Mouse (Mus musculus) forebrain, embryonic 15.5 days (tissue): ENCODE results near the gene D630003M21Rik. TPM values are rescaled to one million over a fixed set of nuclear protein-coding genes. Genes with fewer than 3 reads are reported as not detected.

ENCODE experiments used
- ATAC-seq: fragments of 200-750 bp; cut with Nextera tagmentation; replicated peaks from 2 replicates; pipeline ENCODE4 v1.8.0; 2017; ENCODE audit warnings: mild to moderate bottlenecking, moderate TSS enrichment, moderate library complexity
- H3K27ac ChIP-seq: fragments of 300-500 bp; sonication (generic); replicated peaks from 2 replicates; pipeline ENCODE4 v1.5.1; 2015; ENCODE audit warnings: mild to moderate bottlenecking, inconsistent platforms
- H3K27me3 ChIP-seq: fragments of 300-500 bp; sonication (generic); 2 replicates; pipeline ENCODE4 v1.6.1; 2015; ENCODE audit warnings: inconsistent platforms
- H3K36me3 ChIP-seq: fragments of 300-500 bp; sonication (generic); 2 replicates; pipeline ENCODE4 v1.6.1; 2015; ENCODE audit warnings: mild to moderate bottlenecking, inconsistent platforms
- H3K4me1 ChIP-seq: fragments of 300-500 bp; sonication (generic); 2 replicates; pipeline ENCODE4 v1.6.1; 2015; ENCODE audit warnings: inconsistent platforms
- H3K4me2 ChIP-seq: fragments of 300-500 bp; sonication (generic); replicated peaks from 2 replicates; pipeline ENCODE4 v1.6.1; 2015; ENCODE audit warnings: mild to moderate bottlenecking, inconsistent platforms
- H3K4me3 ChIP-seq: fragments of 300-500 bp; sonication (generic); 2 replicates; pipeline ENCODE4 v1.5.1; 2015; ENCODE audit warnings: mild to moderate bottlenecking, inconsistent platforms
- H3K9ac ChIP-seq: fragments of 300-500 bp; sonication (generic); replicated peaks from 2 replicates; pipeline ENCODE4 v1.6.1; 2015; ENCODE audit warnings: mild to moderate bottlenecking, inconsistent platforms
- H3K9me3 ChIP-seq: fragments of 300-500 bp; sonication (generic); 2 replicates; pipeline ENCODE4 v1.6.1; 2016; ENCODE audit warnings: inconsistent platforms
- WGBS: fragments of 180-500 bp; shearing (Covaris S2); methylation state at CpG from one replicate; pipeline ENCODE4 v1.1.7; 2015; ENCODE audit warnings: mixed read lengths; 5-methylcytosine and 5-hydroxymethylcytosine counted together
- polyA plus RNA-seq: library from polyadenylated mRNA; unstranded; fragments of >200 nt; fragmentation: Nextera tagmentation; extraction: Ambion mirVana; gene quantifications from 2 replicates; pipeline ENCODE4 v1.2.1, GENCODE M21; 2015

Gene D630003M21Rik
- polyA plus RNA-seq = 1.7 and 2.4 TPM in 2 replicates

DNA sequence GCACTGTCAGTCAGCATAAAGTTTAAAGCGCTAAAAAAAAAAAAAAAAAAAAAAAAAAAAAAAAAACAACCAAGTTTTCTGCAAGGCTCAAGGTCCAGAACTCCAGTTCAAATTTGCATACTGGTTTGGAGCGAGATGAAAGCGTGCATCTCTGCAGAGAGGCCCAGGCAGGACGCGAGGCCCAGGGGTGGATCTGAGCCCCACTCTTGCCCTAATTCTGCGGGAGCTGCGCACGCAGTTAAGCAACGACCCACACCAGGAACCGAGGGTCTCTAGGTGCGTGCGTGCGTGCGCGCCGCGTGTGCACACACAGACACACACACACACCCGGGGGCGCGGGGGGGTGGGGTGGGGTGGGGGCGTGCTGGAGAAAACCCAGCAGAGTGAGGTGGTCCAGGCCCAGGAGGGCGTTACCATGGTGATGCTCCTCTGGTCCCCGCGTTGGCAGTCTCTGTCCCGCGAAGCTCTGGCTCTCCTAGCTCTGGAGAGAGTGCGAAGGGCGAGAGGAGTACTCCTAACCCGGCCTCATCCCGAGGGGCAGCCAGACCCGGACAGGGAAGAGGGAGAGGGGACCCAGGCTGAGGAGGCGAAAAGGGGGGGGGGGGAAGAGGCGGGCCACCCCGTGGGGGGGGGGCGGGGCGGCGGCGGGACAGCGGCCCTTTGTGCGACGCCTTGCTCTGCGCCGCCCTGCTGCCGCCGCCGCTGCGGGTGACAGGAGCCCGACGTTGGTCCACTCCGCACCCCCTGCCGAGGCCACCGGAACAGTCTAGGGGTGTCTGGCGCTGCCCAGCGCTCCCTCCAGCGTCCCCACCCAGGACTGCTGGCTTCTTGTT, at the start of gene D630003M21Rik:
D630003M21Rik (minus strand) TSS at position 553 of the 833 bp plus-strand sequence.
- ATAC-seq = peak; percentile 85
- Histone ChIP-seq H3K36me3 (no peaks in the 10 kb centered on the region), H3K4me1 (peaks cover 17% of the 10 kb centered on the region), H3K4me3 (peak within 1 kb of the TSS; percentile 50), H3K9me3 (no peaks in the 10 kb centered on the region), H3K4me2 (peak within 1 kb of the TSS; percentile 94), H3K9ac (peak within 1 kb of the TSS; percentile 61), H3K27me3 (no peaks in the 10 kb centered on the region), H3K27ac (peak within 1 kb of the TSS; percentile 42)
- under 1% methylated on average over 39 of the region's 55 CpGs for WGBS

DNA sequence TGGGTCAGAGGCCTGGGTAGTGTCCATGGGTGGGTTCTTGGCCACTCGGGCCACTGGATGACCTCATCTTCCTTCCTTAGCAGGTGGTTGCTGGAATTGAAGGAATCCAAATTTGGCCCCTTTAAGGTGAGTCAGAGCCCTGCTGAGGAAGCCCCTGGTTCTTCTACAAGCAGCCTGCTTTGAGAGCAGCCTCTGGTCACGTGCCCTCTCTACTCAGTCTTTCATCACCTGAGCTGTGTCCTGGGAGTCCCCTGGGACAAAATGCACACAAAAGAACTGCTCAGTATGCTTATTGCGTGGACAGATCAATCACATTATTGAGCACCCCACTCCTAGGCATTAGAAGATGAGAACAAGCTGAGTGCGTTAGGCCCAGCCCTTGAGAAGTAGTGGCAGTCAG, 47.9 kb upstream of the D630003M21Rik start:
- H3K27ac ChIP-seq = no peak overlapping the region
- no peak overlapping the region for H3K4me3 ChIP-seq
- 83% methylated on average over 4 of the region's 4 CpGs for WGBS
- no peak overlapping the region for H3K9ac ChIP-seq
- no peaks in the 10 kb centered on the region for H3K9me3 ChIP-seq
- H3K36me3 ChIP-seq = no peaks in the 10 kb centered on the region
- no peaks in the 10 kb centered on the region for H3K4me1 ChIP-seq
- ATAC-seq = no peak
- no peaks in the 10 kb centered on the region for H3K27me3 ChIP-seq
- no peak overlapping the region for H3K4me2 ChIP-seq

DNA sequence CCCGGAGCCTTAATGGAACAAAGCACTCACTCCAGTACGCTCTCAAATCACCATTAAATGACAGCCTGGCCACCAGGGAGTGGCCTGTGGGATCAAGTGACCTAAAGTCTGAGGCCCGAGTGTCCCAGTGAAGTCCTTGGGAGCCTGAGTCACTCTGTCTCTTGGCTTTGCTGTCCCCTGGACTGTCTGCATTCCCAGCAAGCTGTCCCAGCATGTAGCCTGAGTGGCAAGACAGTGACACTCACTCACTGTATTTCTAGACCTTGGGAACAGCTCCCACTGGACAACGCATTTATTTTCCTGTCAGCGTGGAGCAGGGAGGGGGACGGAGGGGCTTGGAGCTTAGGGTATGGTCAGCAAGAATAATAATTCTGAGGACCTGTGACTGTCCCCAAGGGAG, 47.4 kb upstream of the D630003M21Rik start:
- Histone ChIP-seq H3K9ac (no peak overlapping the region), H3K9me3 (no peaks in the 10 kb centered on the region), H3K4me3 (no peak overlapping the region), H3K27me3 (no peaks in the 10 kb centered on the region), H3K27ac (no peak overlapping the region), H3K36me3 (no peaks in the 10 kb centered on the region), H3K4me1 (no peaks in the 10 kb centered on the region), H3K4me2 (no peak overlapping the region)
- no peak for ATAC-seq
- WGBS = 82% methylated on average over 6 of the region's 6 CpGs

DNA sequence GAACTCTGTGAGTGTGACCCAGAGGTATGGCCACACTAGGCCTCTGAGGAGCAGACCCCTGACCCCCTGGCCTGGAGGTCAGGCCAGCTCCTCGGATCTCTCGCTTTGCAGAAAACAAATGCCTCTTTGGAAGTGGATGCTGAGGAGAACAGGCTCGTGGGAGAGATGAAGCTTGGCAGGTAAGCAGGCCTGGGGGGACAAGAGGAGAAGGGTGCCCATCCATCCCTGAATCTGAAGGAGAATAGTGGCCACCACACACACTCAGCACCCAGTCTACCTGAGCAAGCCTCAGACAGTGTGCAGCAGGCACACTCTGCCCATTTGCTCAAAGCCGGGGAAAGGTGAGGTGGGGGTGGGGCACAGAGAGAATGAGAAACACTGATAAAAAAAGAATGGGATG, 46.8 kb upstream of the D630003M21Rik start:
- Histone ChIP-seq H3K27ac (no peak overlapping the region), H3K36me3 (no peaks in the 10 kb centered on the region), H3K4me1 (no peaks in the 10 kb centered on the region), H3K9ac (no peak overlapping the region), H3K4me2 (no peak overlapping the region), H3K27me3 (no peaks in the 10 kb centered on the region), H3K9me3 (no peaks in the 10 kb centered on the region), H3K4me3 (no peak overlapping the region)
- 77% methylated on average over 4 of the region's 4 CpGs for WGBS
- no peak for ATAC-seq

DNA sequence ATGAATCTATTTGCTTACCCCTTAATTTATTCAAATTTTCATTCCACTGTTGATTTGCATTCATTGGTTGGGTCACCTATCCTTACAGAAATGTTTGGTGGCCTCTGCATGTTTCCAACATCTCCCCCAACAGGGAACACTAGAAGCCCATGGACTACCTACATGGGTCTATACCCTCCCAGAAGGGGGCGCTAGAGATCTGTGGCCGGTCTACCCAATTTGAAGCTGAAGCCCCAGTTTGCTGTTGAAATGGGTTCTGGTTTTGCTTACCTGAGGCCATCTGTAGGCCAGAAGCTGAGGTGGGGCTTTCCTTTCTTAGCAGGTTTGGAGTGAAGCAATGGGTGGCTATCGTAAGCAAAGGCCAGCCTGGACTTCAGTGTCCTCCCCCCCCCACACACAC, 46.3 kb upstream of the D630003M21Rik start:
- no peak overlapping the region for H3K4me3 ChIP-seq
- H3K4me1 ChIP-seq = no peaks in the 10 kb centered on the region
- H3K27ac ChIP-seq = no peak overlapping the region
- 96% methylated on average over 3 of the region's 3 CpGs for WGBS
- no peaks in the 10 kb centered on the region for H3K9me3 ChIP-seq
- H3K36me3 ChIP-seq = no peaks in the 10 kb centered on the region
- no peak for ATAC-seq
- no peaks in the 10 kb centered on the region for H3K27me3 ChIP-seq
- H3K4me2 ChIP-seq = no peak overlapping the region
- H3K9ac ChIP-seq = no peak overlapping the region

DNA sequence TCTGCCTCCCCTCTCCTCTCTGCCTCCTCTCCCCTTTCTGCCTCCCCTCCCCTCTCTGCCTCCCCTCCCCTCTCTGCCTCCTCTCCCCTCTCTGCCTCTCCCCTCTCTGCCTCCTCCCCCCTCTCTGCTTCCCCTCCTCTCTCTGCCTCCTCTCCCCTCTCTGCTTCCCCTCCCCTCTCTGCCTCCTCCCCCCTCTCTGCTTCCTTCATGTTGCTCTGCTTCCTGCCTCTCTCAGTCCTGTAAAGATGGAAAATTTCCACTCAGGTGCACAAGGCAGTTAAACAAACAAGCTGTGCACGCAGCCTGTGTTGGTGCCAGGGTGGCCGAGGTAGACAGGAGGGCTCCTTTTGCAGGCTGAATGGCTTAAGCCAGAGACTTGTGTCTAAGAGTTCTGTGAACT, 44.6 kb upstream of the D630003M21Rik start:
- no peaks in the 10 kb centered on the region for H3K9me3 ChIP-seq
- H3K4me3 ChIP-seq = no peak overlapping the region
- H3K4me2 ChIP-seq = no peak overlapping the region
- no peak overlapping the region for H3K27ac ChIP-seq
- H3K36me3 ChIP-seq = no peaks in the 10 kb centered on the region
- H3K4me1 ChIP-seq = no peaks in the 10 kb centered on the region
- no peaks in the 10 kb centered on the region for H3K27me3 ChIP-seq
- no peak overlapping the region for H3K9ac ChIP-seq
- 5% methylated on average over 2 of the region's 2 CpGs for WGBS
- no peak for ATAC-seq

DNA sequence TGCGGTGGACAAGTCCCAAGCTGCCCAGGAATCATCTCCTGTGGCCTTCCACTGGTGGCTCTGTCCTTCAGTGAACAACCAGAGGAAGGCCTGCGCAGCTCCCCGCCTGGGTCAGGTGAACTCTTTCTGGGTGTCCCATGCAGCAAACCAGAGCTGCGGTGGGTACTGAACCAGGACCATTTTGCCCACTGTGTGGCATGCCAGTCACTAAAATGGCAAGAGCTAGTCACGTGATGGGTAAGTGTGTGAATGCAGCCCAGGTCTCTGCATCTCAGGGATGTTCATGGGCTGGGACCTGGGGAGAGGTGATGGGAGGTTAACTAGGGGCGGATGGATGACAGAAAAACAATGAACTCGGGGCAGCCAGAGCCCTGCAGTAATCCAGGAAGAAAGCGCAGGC, 41.0 kb upstream of the D630003M21Rik start:
- no peak overlapping the region for H3K9ac ChIP-seq
- H3K36me3 ChIP-seq = no peaks in the 10 kb centered on the region
- no peaks in the 10 kb centered on the region for H3K27me3 ChIP-seq
- H3K9me3 ChIP-seq = no peaks in the 10 kb centered on the region
- H3K27ac ChIP-seq = no peak overlapping the region
- H3K4me1 ChIP-seq = no peaks in the 10 kb centered on the region
- no peak for ATAC-seq
- no peak overlapping the region for H3K4me3 ChIP-seq
- H3K4me2 ChIP-seq = no peak overlapping the region
- 86% methylated on average over 8 of the region's 8 CpGs for WGBS

DNA sequence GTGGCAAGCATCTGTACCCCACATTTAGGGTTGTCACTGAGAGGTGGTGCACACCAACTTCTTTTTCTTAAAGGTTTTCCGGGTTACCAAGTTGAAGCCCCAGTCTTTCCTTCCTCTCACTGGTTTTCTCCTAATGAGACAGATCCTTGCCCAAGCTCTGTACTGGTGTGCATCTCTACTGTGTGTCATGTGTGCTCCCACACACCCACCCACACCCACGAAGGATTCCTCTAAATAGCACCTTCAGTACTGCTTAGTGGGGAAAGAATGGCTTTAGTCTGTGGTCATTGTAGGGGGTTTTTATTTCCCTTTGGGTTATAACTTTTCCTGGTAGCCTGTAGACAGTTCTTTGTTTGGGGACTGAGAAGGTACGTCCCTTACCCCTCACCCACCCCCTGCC, 35.9 kb upstream of the D630003M21Rik start:
- Histone ChIP-seq H3K9me3 (no peaks in the 10 kb centered on the region), H3K4me3 (no peak overlapping the region), H3K4me1 (no peaks in the 10 kb centered on the region), H3K36me3 (no peaks in the 10 kb centered on the region), H3K27ac (no peak overlapping the region), H3K4me2 (no peak overlapping the region), H3K27me3 (no peaks in the 10 kb centered on the region), H3K9ac (no peak overlapping the region)
- 80% methylated on average over 3 of the region's 3 CpGs for WGBS
- ATAC-seq = no peak

DNA sequence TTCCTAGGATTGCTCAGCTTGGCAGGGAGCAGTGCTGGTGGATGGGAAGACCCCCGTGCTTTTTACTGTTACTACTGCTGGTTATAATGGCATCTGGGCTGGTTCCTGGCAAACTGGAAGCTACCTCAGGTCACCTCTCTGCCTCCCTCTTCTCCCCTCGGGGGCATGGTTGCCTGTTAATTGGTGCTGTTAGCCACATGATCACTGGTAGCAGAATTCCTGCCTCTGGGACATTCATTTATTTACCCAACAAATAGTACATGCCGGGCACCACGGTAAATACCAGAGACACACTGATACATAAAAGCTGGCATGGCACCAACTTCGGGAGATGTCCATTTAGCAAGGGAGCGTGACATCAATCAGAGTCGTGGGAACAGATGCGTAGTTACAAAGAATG, 30.5 kb upstream of the D630003M21Rik start:
- Histone ChIP-seq H3K4me2 (no peak overlapping the region), H3K4me3 (no peak overlapping the region), H3K36me3 (no peaks in the 10 kb centered on the region), H3K4me1 (peaks cover 6% of the 10 kb centered on the region), H3K9ac (no peak overlapping the region), H3K27me3 (no peaks in the 10 kb centered on the region), H3K9me3 (no peaks in the 10 kb centered on the region), H3K27ac (no peak overlapping the region)
- 76% methylated on average over 8 of the region's 8 CpGs for WGBS
- no peak for ATAC-seq

DNA sequence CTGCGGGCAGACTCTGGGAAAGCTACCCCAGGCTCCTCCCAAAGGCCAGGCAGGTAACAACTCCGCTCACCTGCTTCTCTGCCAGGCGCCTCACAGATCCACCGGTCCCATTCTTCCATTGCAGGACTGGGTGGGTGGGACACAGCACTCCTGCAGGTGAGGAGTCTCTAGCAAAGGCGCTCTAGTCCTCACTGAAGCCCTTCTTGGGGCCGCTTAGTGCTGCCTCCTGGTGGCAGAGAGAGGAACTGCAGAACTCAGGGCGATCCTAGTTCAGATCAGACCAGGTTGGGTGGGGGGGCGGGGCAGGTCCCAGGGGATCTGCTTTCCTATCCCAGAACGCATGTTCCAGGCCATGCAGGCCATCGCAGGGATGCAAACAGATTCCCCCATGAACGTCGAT, 29.8 kb upstream of the D630003M21Rik start:
- H3K4me3 ChIP-seq = no peak overlapping the region
- no peak overlapping the region for H3K27ac ChIP-seq
- H3K27me3 ChIP-seq = no peaks in the 10 kb centered on the region
- H3K4me1 ChIP-seq = peaks cover 6% of the 10 kb centered on the region
- no peaks in the 10 kb centered on the region for H3K36me3 ChIP-seq
- ATAC-seq = no peak; the same call in 1 of the 2 replicates
- no peaks in the 10 kb centered on the region for H3K9me3 ChIP-seq
- no peak overlapping the region for H3K4me2 ChIP-seq
- no peak overlapping the region for H3K9ac ChIP-seq
- WGBS = 10% methylated on average over 12 of the region's 12 CpGs

DNA sequence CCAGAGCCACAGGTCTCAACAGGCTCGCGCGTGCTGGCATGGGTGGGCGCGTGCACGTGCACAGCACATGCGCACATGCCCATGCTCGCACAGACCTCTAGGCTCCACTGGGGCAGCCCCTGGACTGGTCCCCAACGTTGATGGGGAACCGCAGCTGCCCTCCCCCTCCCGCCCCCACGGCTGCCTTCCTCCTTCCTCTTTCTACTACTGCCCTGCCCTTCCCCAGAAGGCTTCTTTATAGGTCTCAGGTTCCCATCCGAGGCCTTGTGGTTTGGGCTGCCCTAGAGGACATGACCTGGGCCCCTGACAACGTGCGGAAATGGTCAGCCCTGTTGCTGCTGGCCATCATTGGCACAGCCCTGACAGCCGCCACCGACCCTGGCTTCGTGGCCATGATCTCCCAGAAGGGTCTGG, 29.0 kb upstream of the D630003M21Rik start, which contains the start of gene Bpi:
Bpi (plus strand) TSS at position 90 of the 414 bp plus-strand sequence.
- Histone ChIP-seq H3K9ac (no peak within 1 kb of the TSS), H3K4me3 (no peak within 1 kb of the TSS), H3K9me3 (no peaks in the 10 kb centered on the region), H3K36me3 (no peaks in the 10 kb centered on the region), H3K4me1 (peaks cover 6% of the 10 kb centered on the region), H3K27me3 (no peaks in the 10 kb centered on the region), H3K27ac (no peak within 1 kb of the TSS), H3K4me2 (no peak within 1 kb of the TSS)
- 72% methylated on average over 18 of the region's 18 CpGs for WGBS
- no peak for ATAC-seq

DNA sequence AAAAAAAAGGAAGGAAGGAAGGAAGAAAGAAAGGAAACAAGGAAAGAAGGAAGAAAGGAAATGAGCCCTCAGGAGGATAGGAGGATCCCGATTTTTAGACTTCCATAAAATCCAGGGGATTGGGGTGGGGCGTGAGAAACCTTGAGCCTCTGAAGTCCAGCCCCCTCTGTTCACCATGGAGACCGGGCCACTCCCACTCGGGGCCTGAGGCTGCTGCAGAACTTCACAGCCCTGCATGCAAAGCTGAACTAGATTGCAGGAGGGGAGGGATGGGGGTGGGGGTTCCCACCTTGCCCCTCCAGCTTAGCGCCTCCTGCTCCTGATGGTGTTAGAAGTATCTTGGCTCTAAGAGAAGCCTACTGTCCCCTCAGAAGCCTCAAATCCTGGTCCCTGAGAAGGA, 27.9 kb upstream of the D630003M21Rik start:
- H3K9me3 ChIP-seq = no peaks in the 10 kb centered on the region
- H3K4me1 ChIP-seq = peaks cover 6% of the 10 kb centered on the region
- H3K4me2 ChIP-seq = no peak overlapping the region
- no peak overlapping the region for H3K4me3 ChIP-seq
- no peaks in the 10 kb centered on the region for H3K27me3 ChIP-seq
- H3K9ac ChIP-seq = no peak overlapping the region
- WGBS = 10% methylated on average over 5 of the region's 5 CpGs
- ATAC-seq = no peak
- H3K27ac ChIP-seq = no peak overlapping the region
- no peaks in the 10 kb centered on the region for H3K36me3 ChIP-seq

DNA sequence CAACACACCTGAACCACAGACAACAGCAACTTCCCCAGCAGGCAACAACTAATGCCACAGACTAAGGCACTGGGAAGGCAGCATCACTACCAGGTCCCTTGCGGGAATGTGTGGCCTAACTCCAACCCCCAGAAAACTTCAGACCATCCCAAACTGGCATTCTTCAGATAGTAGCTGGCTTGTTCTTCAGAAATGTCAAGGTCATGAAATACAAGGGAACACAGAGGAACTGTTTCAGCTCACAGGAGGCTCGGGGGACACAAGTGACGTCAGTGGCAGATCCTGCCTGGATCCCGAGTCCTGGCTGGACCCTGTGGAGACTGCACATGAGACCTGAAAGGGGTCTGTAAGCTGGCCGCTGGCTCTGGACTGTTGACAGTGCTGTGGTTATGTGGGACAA, 24.8 kb upstream of the D630003M21Rik start:
- Histone ChIP-seq H3K4me2 (no peak overlapping the region), H3K27ac (no peak overlapping the region), H3K36me3 (no peaks in the 10 kb centered on the region), H3K9me3 (no peaks in the 10 kb centered on the region), H3K27me3 (no peaks in the 10 kb centered on the region), H3K9ac (no peak overlapping the region), H3K4me1 (peaks cover 6% of the 10 kb centered on the region), H3K4me3 (no peak overlapping the region)
- WGBS = 75% methylated on average over 5 of the region's 5 CpGs
- ATAC-seq = no peak
